Mouse (Mus musculus) spleen, embryonic (tissue): Measurements from ENCODE around the gene Inpp5d.

Source experiments
- CTCF ChIA-PET: fragments of 350-600 bp; sonication (Branson Sonifier 250); formaldehyde crosslinking; loops from one replicate; lab custom pipeline; 2022; lab: Charles Lee

The Inpp5d gene

GRCm38 (mm10) chr1:87650611-87651079, 30.5 kb downstream of the Inpp5d start:
- CTCF ChIA-PET, result interaction anchor here (0.6 to 0.8 kb wide), 3 partner anchors 10 to 26 kb away, joined by 3 to 5 read pairs (median 3); no protein-coding TSS in a partner anchor

GRCm38 (mm10) chr1:87651436-87651835, 31.3 kb downstream of the Inpp5d start:
- CTCF ChIA-PET, result interaction anchor here (0.6 to 0.8 kb wide), 2 partner anchors 11 to 26 kb away, joined by 3 read pairs; no protein-coding TSS in a partner anchor

- CTCF ChIA-PET, result interaction anchor here (0.6 to 0.9 kb wide), 4 partner anchors 14 to 1424 kb away, joined by 3 to 10 read pairs (median 6); no protein-coding TSS in a partner anchor
These were observed 35.0 kb downstream of the Inpp5d start for GRCm38 (mm10) chr1:87655101-87655500.

- CTCF ChIA-PET, result interaction anchor here (0.6 to 1.3 kb wide), 4 partner anchors 11 to 34 kb away, joined by 3 to 4 read pairs (median 3); no protein-coding TSS in a partner anchor
These were observed 38.0 kb downstream of the Inpp5d start for GRCm38 (mm10) chr1:87658063-87658462.

- CTCF ChIA-PET, result interaction anchor here (0.5 to 1.3 kb wide), 4 partner anchors 11 to 34 kb away, joined by 3 read pairs; no protein-coding TSS in a partner anchor
These were observed 38.4 kb downstream of the Inpp5d start for GRCm38 (mm10) chr1:87658485-87658884.

- CTCF ChIA-PET, result interaction anchor here (0.5 to 1.3 kb wide), 3 partner anchors 30 to 35 kb away, joined by 3 read pairs; no protein-coding TSS in a partner anchor
These were observed 39.0 kb downstream of the Inpp5d start for GRCm38 (mm10) chr1:87658937-87659617.

- CTCF ChIA-PET, result no interaction called here
These were observed 39.5 kb downstream of the Inpp5d start for GRCm38 (mm10) chr1:87659618-87659960.

GRCm38 (mm10) chr1:87660740-87661139, 40.6 kb downstream of the Inpp5d start:
- CTCF ChIA-PET, result no interaction called here

GRCm38 (mm10) chr1:87663992-87664391, 43.9 kb downstream of the Inpp5d start:
- CTCF ChIA-PET, result interaction anchor here (0.7 to 1.3 kb wide), 2 partner anchors 23 to 39 kb away, joined by 3 read pairs; no protein-coding TSS in a partner anchor

- CTCF ChIA-PET, result interaction anchor here (0.5 kb wide), 1 partner anchor 14 kb away, joined by 4 read pairs; no protein-coding TSS in a partner anchor
These were observed 46.9 kb downstream of the Inpp5d start for GRCm38 (mm10) chr1:87667006-87667405.

GRCm38 (mm10) chr1:87668300-87668699, 48.2 kb downstream of the Inpp5d start:
- CTCF ChIA-PET, result no interaction called here

GRCm38 (mm10) chr1:87671483-87671882, 51.4 kb downstream of the Inpp5d start:
- CTCF ChIA-PET, result no interaction called here

GRCm38 (mm10) chr1:87673822-87674604, 53.9 kb downstream of the Inpp5d start:
- CTCF ChIA-PET, result no interaction called here

GRCm38 (mm10) chr1:87676006-87676405, 55.9 kb downstream of the Inpp5d start:
- CTCF ChIA-PET, result interaction anchor here (0.6 kb wide), 1 partner anchor 78 kb away, joined by 5 read pairs; no protein-coding TSS in a partner anchor

- CTCF ChIA-PET, result no interaction called here
These were observed 59.0 kb downstream of the Inpp5d start for GRCm38 (mm10) chr1:87679089-87679488.

- CTCF ChIA-PET, result interaction anchor here (0.6 kb wide), 1 partner anchor 74 kb away, joined by 11 read pairs; no protein-coding TSS in a partner anchor
These were observed 60.8 kb downstream of the Inpp5d start for GRCm38 (mm10) chr1:87680950-87681349.

- CTCF ChIA-PET, result interaction anchor here (0.6 to 0.7 kb wide), 4 partner anchors 32 to 55 kb away, joined by 4 to 14 read pairs (median 8); no protein-coding TSS in a partner anchor
These were observed 62.4 kb downstream of the Inpp5d start for GRCm38 (mm10) chr1:87682473-87682872.

GRCm38 (mm10) chr1:87684071-87684470, 64.0 kb downstream of the Inpp5d start:
- CTCF ChIA-PET, result no interaction called here

- CTCF ChIA-PET, result no interaction called here
These were observed 64.7 kb downstream of the Inpp5d start for GRCm38 (mm10) chr1:87684791-87685190.

- CTCF ChIA-PET, result interaction anchor here (1.2 kb wide), 1 partner anchor 106 kb away, joined by 3 read pairs; no protein-coding TSS in a partner anchor
These were observed 66.2 kb downstream of the Inpp5d start for GRCm38 (mm10) chr1:87686351-87686750.

- CTCF ChIA-PET, result no interaction called here
These were observed 66.9 kb downstream of the Inpp5d start for GRCm38 (mm10) chr1:87687009-87687408.
